Comparison of ENCODE assay signal across 8 mouse cellular contexts in genomic region chr1:184869939-184870565, GRCm38 (mm10). TPM values are rescaled to one million over a fixed set of nuclear protein-coding genes. Genes with fewer than 3 reads are reported as not detected.
DNase-seq lines count a peak whose midpoint lies in the region; ATAC-seq lines count a peak whose summit lies in the region.

No protein-coding gene starts in this region.

- no peaks in the 10 kb centered on the region for H3K27me3 ChIP-seq in hindbrain, embryonic 16.5 days (replicated peaks; ENCODE audit: control insufficient read depth, insufficient read depth, low read length)
- H3K27me3 ChIP-seq in hindbrain, embryonic 12.5 days: no peaks in the 10 kb centered on the region
- H3K27me3 ChIP-seq in lung, embryonic 16.5 days (ENCODE audit: control insufficient read depth, insufficient read depth, low read depth, low read length): no peaks in the 10 kb centered on the region

- no peak overlapping the region for H3K9ac ChIP-seq in hindbrain, embryonic 16.5 days (ENCODE audit: low read depth, low read length)
- no peak overlapping the region for H3K9ac ChIP-seq in hindbrain, embryonic 12.5 days
- H3K9ac ChIP-seq in lung, embryonic 16.5 days (ENCODE audit: low read length): no peak overlapping the region

- DNase-seq in adrenal gland, adult 2 months: peak; percentile 71
- no peak for DNase-seq in layer of hippocampus, postnatal 10 days (ENCODE audit: low spot score in 2 of 2)
- no peak for DNase-seq in cerebellum, adult 11 months
- no peak for DNase-seq in cerebellum, adult 8-10 months

- H3K4me3 ChIP-seq in hindbrain, embryonic 16.5 days (ENCODE audit: low read length): no peak overlapping the region
- no peak overlapping the region for H3K4me3 ChIP-seq in hindbrain, embryonic 12.5 days
- no peak overlapping the region for H3K4me3 ChIP-seq in lung, embryonic 16.5 days (ENCODE audit: low read length)

- no peaks in the 10 kb centered on the region for H3K36me3 ChIP-seq in hindbrain, embryonic 16.5 days (ENCODE audit: control insufficient read depth, insufficient read depth, low read length)
- H3K36me3 ChIP-seq in hindbrain, embryonic 12.5 days: no peaks in the 10 kb centered on the region
- H3K36me3 ChIP-seq in lung, embryonic 16.5 days (ENCODE audit: control insufficient read depth, insufficient read depth, low read length): no peaks in the 10 kb centered on the region

- ATAC-seq in hindbrain, embryonic 16.5 days: peak; percentile 61
- ATAC-seq in hindbrain, embryonic 12.5 days (ENCODE audit: low FRiP score): no peak
- peak; percentile 34 for ATAC-seq in granulocyte monocyte progenitor cell, adult 5-6 weeks (replicated peaks; ENCODE audit: poor library complexity, severe bottlenecking)
- 0 out of 2 replicates have a peak, but pooled peaks have one; percentile 64 for ATAC-seq in lung, embryonic 16.5 days (ENCODE audit: low read depth)

- peaks cover 2% of the 10 kb centered on the region; the same call in 1 of the 2 replicates for H3K4me1 ChIP-seq in hindbrain, embryonic 16.5 days (ENCODE audit: control insufficient read depth, insufficient read depth, low read depth, low read length)
- H3K4me1 ChIP-seq in hindbrain, embryonic 12.5 days: 0 out of 2 replicates have a peak, but pooled peaks cover 8% of the 10 kb centered on the region
- peaks cover 19% of the 10 kb centered on the region for H3K4me1 ChIP-seq in lung, embryonic 16.5 days (replicated peaks; ENCODE audit: control insufficient read depth, insufficient read depth, low read length)

- WGBS in hindbrain, embryonic 16.5 days: 62% methylated on average over 4 of the region's 4 CpGs
- 64% methylated on average over 4 of the region's 4 CpGs for WGBS in hindbrain, embryonic 12.5 days
- 53% methylated on average over 4 of the region's 4 CpGs for WGBS in lung, embryonic 16.5 days

- H3K4me2 ChIP-seq in hindbrain, embryonic 16.5 days (ENCODE audit: low read length): no peak overlapping the region
- H3K4me2 ChIP-seq in hindbrain, embryonic 12.5 days (replicated peaks): no peak overlapping the region
- H3K4me2 ChIP-seq in lung, embryonic 16.5 days (ENCODE audit: low read depth, low read length): no peak overlapping the region

- H3K27ac ChIP-seq in hindbrain, embryonic 16.5 days (ENCODE audit: low read depth, low read length): no peak overlapping the region
- no peak overlapping the region for H3K27ac ChIP-seq in hindbrain, embryonic 12.5 days
- peak overlapping the region; percentile 56 for H3K27ac ChIP-seq in lung, embryonic 16.5 days (ENCODE audit: low read length)

- no peaks in the 10 kb centered on the region for H3K9me3 ChIP-seq in hindbrain, embryonic 16.5 days (ENCODE audit: control insufficient read depth, low read length)
- no peaks in the 10 kb centered on the region for H3K9me3 ChIP-seq in hindbrain, embryonic 12.5 days (replicated peaks)
- H3K9me3 ChIP-seq in lung, embryonic 16.5 days (ENCODE audit: control insufficient read depth, low read length): no peaks in the 10 kb centered on the region

RNA-seq across cellular contexts. Expression of gene C130074G19Rik, which starts 13.0 kb away (rescaled TPM):
- 0.97 and 1.0 TPM in 2 replicates for polyA plus RNA-seq in hindbrain, embryonic 16.5 days (2015; fragmentation: Nextera tagmentation; extraction: Ambion mirVana)
- 1.0 TPM in 2 replicates for polyA plus RNA-seq in hindbrain, embryonic 12.5 days (2016; fragmentation: Nextera tagmentation; extraction: Ambion mirVana)
- total RNA-seq in adrenal gland, adult 2 months (2021): 10 to 100 TPM; 26.9 to 43.6 TPM
- 8.9 and 9.8 TPM in 2 replicates for polyA plus RNA-seq in adrenal gland, adult 2 months (2012; rRNA removed)
- total RNA-seq in granulocyte monocyte progenitor cell, adult 5-6 weeks (2014; fragmentation: Nextera tagmentation): not detected in 2 replicates
- total RNA-seq in granulocyte monocyte progenitor cell, adult 5-6 weeks (2017): 0.13 TPM in 1 of 2 replicates, not detected in the other
- polyA plus RNA-seq in lung, embryonic 16.5 days (2015; fragmentation: Nextera tagmentation; extraction: Ambion mirVana): 2.6 and 3.0 TPM in 2 replicates
- 10 to 100 TPM; 12.6 to 14.9 TPM for total RNA-seq in layer of hippocampus, postnatal 10 days (2021)

RNA-seq across cellular contexts. Expression of gene Marc2, which starts 23.8 kb away (rescaled TPM):
- 121 and 129 TPM in 2 replicates for polyA plus RNA-seq in hindbrain, embryonic 16.5 days (2015; fragmentation: Nextera tagmentation; extraction: Ambion mirVana)
- polyA plus RNA-seq in hindbrain, embryonic 12.5 days (2016; fragmentation: Nextera tagmentation; extraction: Ambion mirVana): 105 and 121 TPM in 2 replicates
- total RNA-seq in adrenal gland, adult 2 months (2021): 100 to 1,000 TPM; 288 to 409 TPM
- 117 and 164 TPM in 2 replicates for polyA plus RNA-seq in adrenal gland, adult 2 months (2012; rRNA removed)
- 188 and 207 TPM in 2 replicates for total RNA-seq in granulocyte monocyte progenitor cell, adult 5-6 weeks (2014; fragmentation: Nextera tagmentation)
- total RNA-seq in granulocyte monocyte progenitor cell, adult 5-6 weeks (2017): 65.2 and 82.6 TPM in 2 replicates
- polyA plus RNA-seq in lung, embryonic 16.5 days (2015; fragmentation: Nextera tagmentation; extraction: Ambion mirVana): 154 and 166 TPM in 2 replicates
- 100 to 1,000 TPM in 1 of 2 experiments, 10 to 100 TPM in 1; 96.2 to 109 TPM for total RNA-seq in layer of hippocampus, postnatal 10 days (2021)

RNA-seq across cellular contexts. Expression of gene Marc1, which starts 58.9 kb away (rescaled TPM):
- 0.24 and 0.30 TPM in 2 replicates for polyA plus RNA-seq in hindbrain, embryonic 16.5 days (2015; fragmentation: Nextera tagmentation; extraction: Ambion mirVana)
- not detected in 2 replicates for polyA plus RNA-seq in hindbrain, embryonic 12.5 days (2016; fragmentation: Nextera tagmentation; extraction: Ambion mirVana)
- 1 to 10 TPM in 1 of 2 experiments, under 1 TPM in 1; 0.83 to 4.4 TPM for total RNA-seq in adrenal gland, adult 2 months (2021)
- 5.0 and 7.5 TPM in 2 replicates for polyA plus RNA-seq in adrenal gland, adult 2 months (2012; rRNA removed)
- total RNA-seq in granulocyte monocyte progenitor cell, adult 5-6 weeks (2014; fragmentation: Nextera tagmentation): not detected in 2 replicates
- 0.26 TPM in 1 of 2 replicates, not detected in the other for total RNA-seq in granulocyte monocyte progenitor cell, adult 5-6 weeks (2017)
- polyA plus RNA-seq in lung, embryonic 16.5 days (2015; fragmentation: Nextera tagmentation; extraction: Ambion mirVana): 0.15 and 0.79 TPM in 2 replicates
- total RNA-seq in layer of hippocampus, postnatal 10 days (2021): not detected
